ENCODE assay signal across 9 mouse cellular contexts in genomic region chr7:45447325-45447990, GRCm38 (mm10). TPM values are rescaled to one million over a fixed set of nuclear protein-coding genes. Genes with fewer than 3 reads are reported as not detected.
A peak's percentile ranks its signal among the peaks of the same experiment; 100 is the strongest.
DNase-seq lines count a peak whose midpoint lies in the region; ATAC-seq and TF ChIP-seq lines count a peak whose summit lies in the region.
"Had no signal": no experiment of that assay in that cellular context is flagged by ENCODE, and none has a peak within 500 bp of the region (broad histone marks: within the 10 kb centered on the region; RNA-seq: fewer than 3 reads in every experiment).

No protein-coding gene starts in this region.

- no peak overlapping the region for H3K27ac ChIP-seq in heart, adult 2 months
- H3K27ac ChIP-seq in liver, embryonic 12.5 days: peak overlapping the region; percentile 42; the same call in 1 of the 2 replicates
- no peak overlapping the region for H3K27ac ChIP-seq in stomach, postnatal 0 days (replicated peaks)
- H3K27ac ChIP-seq: limb, embryonic 12.5 days had no signal

- 39% methylated on average over 11 of the region's 11 CpGs for WGBS in heart, adult 2 months
- 20% methylated on average over 11 of the region's 11 CpGs for WGBS in liver, embryonic 12.5 days (ENCODE audit: insufficient replicate concordance)
- 40% methylated on average over 11 of the region's 11 CpGs for WGBS in stomach, postnatal 0 days

- no peaks in the 10 kb centered on the region for H3K4me1 ChIP-seq in heart, adult 2 months (ENCODE audit: control insufficient read depth, insufficient read depth, low read length)
- H3K4me1 ChIP-seq in liver, embryonic 12.5 days: peaks cover 37% of the 10 kb centered on the region
- no peaks in the 10 kb centered on the region for H3K4me1 ChIP-seq in stomach, postnatal 0 days (replicated peaks; ENCODE audit: control insufficient read depth, insufficient read depth)
- H3K4me1 ChIP-seq: limb, embryonic 12.5 days had no signal

- no peak for DNase-seq in heart, adult 2 months
- DNase-seq in heart, postnatal 36 days: no peak
- peak; percentile 58 for DNase-seq in embryo, embryonic 11 days
- DNase-seq in stomach, postnatal 0 days (ENCODE audit: low spot score): peak; percentile 63
- DNase-seq in layer of hippocampus, postnatal 25 days (ENCODE audit: extremely low spot score in 1 of 2, low spot score in 1 of 2): no peak

- H3K79me2 ChIP-seq in heart, adult 2 months (replicated peaks; ENCODE audit: control insufficient read depth, insufficient read depth, low read length): no peaks in the 10 kb centered on the region

- H3K4me2 ChIP-seq in liver, embryonic 12.5 days: peak overlapping the region; percentile 64
- H3K4me2 ChIP-seq in stomach, postnatal 0 days (replicated peaks; ENCODE audit: low read depth): no peak overlapping the region
- H3K4me2 ChIP-seq: limb, embryonic 12.5 days had no signal

- no peaks in the 10 kb centered on the region; the same call in 1 of the 2 replicates for H3K36me3 ChIP-seq in heart, adult 2 months (ENCODE audit: control insufficient read depth, insufficient read depth, low read length)
- peaks cover 12% of the 10 kb centered on the region for H3K36me3 ChIP-seq in liver, embryonic 12.5 days
- peaks cover 15% of the 10 kb centered on the region for H3K36me3 ChIP-seq in stomach, postnatal 0 days (ENCODE audit: control insufficient read depth, insufficient read depth, low read length)

- no peaks in the 10 kb centered on the region for H3K27me3 ChIP-seq in heart, adult 2 months (ENCODE audit: control insufficient read depth, insufficient read depth, low read length)
- no peaks in the 10 kb centered on the region for H3K27me3 ChIP-seq in liver, embryonic 12.5 days (replicated peaks)
- no peaks in the 10 kb centered on the region for H3K27me3 ChIP-seq in stomach, postnatal 0 days (ENCODE audit: control insufficient read depth, insufficient read depth, low read length)
- H3K27me3 ChIP-seq: limb, embryonic 12.5 days had no signal

- no peaks in the 10 kb centered on the region for H3K9me3 ChIP-seq in liver, embryonic 12.5 days (replicated peaks)
- no peaks in the 10 kb centered on the region for H3K9me3 ChIP-seq in stomach, postnatal 0 days (ENCODE audit: control insufficient read depth, low read length)
- H3K9me3 ChIP-seq: limb, embryonic 12.5 days had no signal

- TF ChIP-seq CTCF in heart, adult 2 months (IDR thresholded peaks at IDR 0.05): peak; percentile 65
- peak; percentile 74 for TF ChIP-seq CTCF in stomach, postnatal 0 days (IDR thresholded peaks at IDR 0.05; ENCODE audit: low read depth)

- peak; percentile 21 for ATAC-seq in CD4-positive, CD25-positive, alpha-beta regulatory T cell, adult 4 months
- ATAC-seq in liver, embryonic 12.5 days: peak; percentile 55
- ATAC-seq in stomach, postnatal 0 days (ENCODE audit: low FRiP score, low TSS enrichment): peak; percentile 17; the same call in 1 of the 2 replicates
- no peak for ATAC-seq in frontal cortex, adult (ENCODE audit: low TSS enrichment)

- no peak overlapping the region for H3K4me3 ChIP-seq in heart, adult 2 months
- peak overlapping the region; percentile 37 for H3K4me3 ChIP-seq in liver, embryonic 12.5 days
- no peak overlapping the region for H3K4me3 ChIP-seq in stomach, postnatal 0 days (ENCODE audit: low read depth, low read length)
- H3K4me3 ChIP-seq: limb, embryonic 12.5 days had no signal

- H3K9ac ChIP-seq in heart, adult 2 months (ENCODE audit: low read depth, low read length): no peak overlapping the region
- H3K9ac ChIP-seq in liver, embryonic 12.5 days: peak overlapping the region; percentile 61
- no peak overlapping the region for H3K9ac ChIP-seq in stomach, postnatal 0 days (ENCODE audit: low read length)
- H3K9ac ChIP-seq: limb, embryonic 12.5 days had no signal

- 0 out of 2 replicates have a peak, but pooled peaks have one; percentile 38 for TF ChIP-seq EP300 in heart, adult 2 months (IDR thresholded peaks at IDR 0.05; ENCODE audit: insufficient read depth, low read depth, low read length)
- no peak for TF ChIP-seq EP300 in stomach, postnatal 0 days (optimal IDR thresholded peaks at IDR 0.05)

- no peak for TF ChIP-seq POLR2A in heart, adult 2 months (IDR thresholded peaks at IDR 0.05; ENCODE audit: insufficient read depth, low read depth, low read length)

- intact Hi-C loops in heart, adult 2 months (cut with DNase I): no loop called here
- intact Hi-C loops in heart, postnatal 36 days (cut with DNase I): no loop called here

RNA-seq across cellular contexts. Expression of gene Ruvbl2, which starts 9.6 kb away (rescaled TPM):
- 10 to 100 TPM; 26.5 to 26.9 TPM for total RNA-seq in heart, adult 2 months (2021)
- 32.7 and 33.5 TPM in 2 replicates for polyA plus RNA-seq in heart, adult 2 months (2012; rRNA removed)
- 10 to 100 TPM; 22.5 to 23.7 TPM for total RNA-seq in heart, postnatal 36 days (2021)
- 10 to 100 TPM; 41.9 to 51.9 TPM for polyA plus RNA-seq in CD4-positive, CD25-positive, alpha-beta regulatory T cell, adult 4 months (2017; shearing (Covaris generic))
- 135 and 141 TPM in 2 replicates for polyA plus RNA-seq in liver, embryonic 12.5 days (2016; fragmentation: Nextera tagmentation; extraction: Ambion mirVana)
- polyA plus RNA-seq in stomach, postnatal 0 days (2015; fragmentation: Nextera tagmentation; extraction: Ambion mirVana): 46.2 and 46.7 TPM in 2 replicates
- 10 to 100 TPM; 34.3 to 40.6 TPM for total RNA-seq in layer of hippocampus, postnatal 25 days (2021)

RNA-seq across cellular contexts. Expression of gene Ftl1, which starts 12.2 kb away (rescaled TPM):
- total RNA-seq in heart, adult 2 months (2021): 100 to 1,000 TPM; 213 to 308 TPM
- 505 and 903 TPM in 2 replicates for polyA plus RNA-seq in heart, adult 2 months (2012; rRNA removed)
- total RNA-seq in heart, postnatal 36 days (2021): 100 to 1,000 TPM; 246 to 262 TPM
- polyA plus RNA-seq in CD4-positive, CD25-positive, alpha-beta regulatory T cell, adult 4 months (2017; shearing (Covaris generic)): 1,000 to 10,000 TPM; 1,962 to 2,374 TPM
- 7,751 and 8,218 TPM in 2 replicates for polyA plus RNA-seq in liver, embryonic 12.5 days (2016; fragmentation: Nextera tagmentation; extraction: Ambion mirVana)
- 3,647 and 3,760 TPM in 2 replicates for polyA plus RNA-seq in stomach, postnatal 0 days (2015; fragmentation: Nextera tagmentation; extraction: Ambion mirVana)
- 100 to 1,000 TPM; 204 to 228 TPM for total RNA-seq in layer of hippocampus, postnatal 25 days (2021)

RNA-seq across cellular contexts. Expression of gene Gys1, which starts 12.8 kb away (rescaled TPM):
- total RNA-seq in heart, adult 2 months (2021): 100 to 1,000 TPM in 1 of 2 experiments, 10 to 100 TPM in 1; 96.9 to 115 TPM
- polyA plus RNA-seq in heart, adult 2 months (2012; rRNA removed): 111 and 135 TPM in 2 replicates
- total RNA-seq in heart, postnatal 36 days (2021): 100 to 1,000 TPM in 1 of 2 experiments, 10 to 100 TPM in 1; 96.0 to 102 TPM
- 10 to 100 TPM in 1 of 2 experiments, 1 to 10 TPM in 1; 9.2 to 18.2 TPM for polyA plus RNA-seq in CD4-positive, CD25-positive, alpha-beta regulatory T cell, adult 4 months (2017; shearing (Covaris generic))
- polyA plus RNA-seq in liver, embryonic 12.5 days (2016; fragmentation: Nextera tagmentation; extraction: Ambion mirVana): 8.6 and 10.2 TPM in 2 replicates
- polyA plus RNA-seq in stomach, postnatal 0 days (2015; fragmentation: Nextera tagmentation; extraction: Ambion mirVana): 10.1 and 10.6 TPM in 2 replicates
- total RNA-seq in layer of hippocampus, postnatal 25 days (2021): 10 to 100 TPM; 13.9 to 16.5 TPM

RNA-seq across cellular contexts. Expression of gene Bax, which starts 19.2 kb away (rescaled TPM):
- total RNA-seq in heart, adult 2 months (2021): 10 to 100 TPM; 21.9 to 25.9 TPM
- 46.6 and 47.2 TPM in 2 replicates for polyA plus RNA-seq in heart, adult 2 months (2012; rRNA removed)
- total RNA-seq in heart, postnatal 36 days (2021): 10 to 100 TPM; 26.9 to 28.5 TPM
- 100 to 1,000 TPM; 146 to 164 TPM for polyA plus RNA-seq in CD4-positive, CD25-positive, alpha-beta regulatory T cell, adult 4 months (2017; shearing (Covaris generic))
- polyA plus RNA-seq in liver, embryonic 12.5 days (2016; fragmentation: Nextera tagmentation; extraction: Ambion mirVana): 147 and 155 TPM in 2 replicates
- polyA plus RNA-seq in stomach, postnatal 0 days (2015; fragmentation: Nextera tagmentation; extraction: Ambion mirVana): 119 and 120 TPM in 2 replicates
- 10 to 100 TPM; 81.6 to 82.1 TPM for total RNA-seq in layer of hippocampus, postnatal 25 days (2021)

RNA-seq across cellular contexts. Expression of gene Lhb, which starts 26.8 kb away (rescaled TPM):
- total RNA-seq in heart, adult 2 months (2021): not detected
- polyA plus RNA-seq in heart, adult 2 months (2012; rRNA removed): 0.84 TPM in 1 of 2 replicates, not detected in the other
- total RNA-seq in heart, postnatal 36 days (2021): not detected
- not detected for polyA plus RNA-seq in CD4-positive, CD25-positive, alpha-beta regulatory T cell, adult 4 months (2017; shearing (Covaris generic))
- not detected in 2 replicates for polyA plus RNA-seq in liver, embryonic 12.5 days (2016; fragmentation: Nextera tagmentation; extraction: Ambion mirVana)
- not detected in 2 replicates for polyA plus RNA-seq in stomach, postnatal 0 days (2015; fragmentation: Nextera tagmentation; extraction: Ambion mirVana)
- total RNA-seq in layer of hippocampus, postnatal 25 days (2021): under 1 TPM in 1 of 2 experiments, not detected in 1; 0.57 TPM
- polyA plus RNA-seq: limb, embryonic 12.5 days had no signal

Comparison
In these comparisons a context has a peak if more than half of its experiments do, and no peak if none do; other contexts are left out.
1. DNase-seq: peak in embryo, embryonic 11 days (single experiment) and stomach, postnatal 0 days (single experiment); none in heart, adult 2 months (0 of 2), heart, postnatal 36 days (0 of 2) and layer of hippocampus, postnatal 25 days (0 of 2).